Mouse (Mus musculus) intestine, embryonic 15.5 days (tissue): ENCODE data around the gene Bach2. TPM values are rescaled to one million over a fixed set of nuclear protein-coding genes. Genes with fewer than 3 reads are reported as not detected.

Source experiments
- ATAC-seq: fragments of 200-750 bp; cut with Nextera tagmentation; 2 replicates; pipeline ENCODE4 v1.8.0; 2017; ENCODE audit warnings: moderate TSS enrichment, moderate library complexity
- H3K27ac ChIP-seq: fragments of 300-500 bp; sonication (generic); 2 replicates; pipeline ENCODE4 v1.5.1; 2015; ENCODE audit warnings: mild to moderate bottlenecking, inconsistent platforms
- H3K27me3 ChIP-seq: fragments of 300-500 bp; sonication (generic); replicated peaks from 2 replicates; pipeline ENCODE4 v1.6.1; 2015; ENCODE audit warnings: inconsistent platforms
- H3K36me3 ChIP-seq: fragments of 300-500 bp; sonication (generic); 2 replicates; pipeline ENCODE4 v1.6.1; 2015; ENCODE audit warnings: inconsistent platforms
- H3K4me1 ChIP-seq: fragments of 300-500 bp; sonication (generic); replicated peaks from 2 replicates; pipeline ENCODE4 v1.6.1; 2015; ENCODE audit warnings: inconsistent platforms
- H3K4me2 ChIP-seq: fragments of 300-500 bp; sonication (generic); replicated peaks from 2 replicates; pipeline ENCODE4 v1.6.1; 2015; ENCODE audit warnings: mild to moderate bottlenecking, inconsistent platforms
- H3K4me3 ChIP-seq: fragments of 300-500 bp; sonication (generic); replicated peaks from 2 replicates; pipeline ENCODE4 v1.5.1; 2015; ENCODE audit warnings: inconsistent platforms
- H3K9ac ChIP-seq: fragments of 300-500 bp; sonication (generic); 2 replicates; pipeline ENCODE4 v1.6.1; 2015; ENCODE audit warnings: inconsistent platforms
- H3K9me3 ChIP-seq: fragments of 300-500 bp; sonication (generic); 2 replicates; pipeline ENCODE4 v1.6.1; 2016; ENCODE audit warnings: inconsistent platforms
- WGBS: fragments of 180-500 bp; shearing (Covaris S2); methylation state at CpG from one replicate; pipeline ENCODE4 v1.1.7; 2015; 5-methylcytosine and 5-hydroxymethylcytosine counted together
- polyA plus RNA-seq: library from polyadenylated mRNA; unstranded; fragments of >200 nt; fragmentation: Nextera tagmentation; extraction: Ambion mirVana; gene quantifications from 2 replicates; pipeline ENCODE4 v1.2.1, GENCODE M21; 2015

Bach2 gene
- polyA plus RNA-seq, 1 experiment from 2014 or later = 4.7 TPM

DNA sequence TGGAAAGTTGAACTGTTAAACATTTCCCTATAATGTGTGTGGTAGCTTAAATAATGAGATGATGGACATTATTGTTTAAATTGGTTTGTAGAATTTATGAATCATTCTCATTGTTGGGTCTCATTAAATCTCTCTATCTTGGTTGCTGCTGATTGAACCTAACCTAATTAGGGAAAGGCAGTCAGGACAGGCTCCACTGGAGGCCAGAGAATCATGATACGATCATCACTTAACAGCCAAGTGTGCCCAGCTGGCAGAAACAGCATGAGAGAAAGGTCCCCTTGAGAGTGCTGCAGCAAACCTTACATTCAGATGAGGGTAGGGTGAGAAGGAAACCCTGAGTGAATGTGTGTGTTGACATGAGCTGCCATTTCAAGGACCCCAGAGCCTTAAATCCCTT is 155.3 kb downstream of the Bach2 start:
- no peaks in the 10 kb centered on the region for H3K36me3 ChIP-seq
- WGBS = 76% methylated on average over 1 of the region's 1 CpGs
- no peaks in the 10 kb centered on the region for H3K9me3 ChIP-seq
- H3K27ac ChIP-seq = no peak overlapping the region
- ATAC-seq = no peak
- peaks cover 1% of the 10 kb centered on the region; the same call in 1 of the 2 replicates for H3K4me1 ChIP-seq
- H3K4me3 ChIP-seq = no peak overlapping the region
- H3K4me2 ChIP-seq = no peak overlapping the region
- no peak overlapping the region for H3K9ac ChIP-seq
- no peaks in the 10 kb centered on the region for H3K27me3 ChIP-seq

- no peak for ATAC-seq
- Histone ChIP-seq H3K27ac (no peak overlapping the region), H3K4me2 (no peak overlapping the region), H3K36me3 (no peaks in the 10 kb centered on the region), H3K27me3 (no peaks in the 10 kb centered on the region), H3K4me1 (no peaks in the 10 kb centered on the region), H3K9me3 (no peaks in the 10 kb centered on the region), H3K4me3 (no peak overlapping the region), H3K9ac (no peak overlapping the region)
- WGBS = 83% methylated on average over 2 of the region's 2 CpGs
Measured at GRCm38 (mm10) chr4:32394850-32395249, 156.2 kb downstream of the Bach2 start.

DNA sequence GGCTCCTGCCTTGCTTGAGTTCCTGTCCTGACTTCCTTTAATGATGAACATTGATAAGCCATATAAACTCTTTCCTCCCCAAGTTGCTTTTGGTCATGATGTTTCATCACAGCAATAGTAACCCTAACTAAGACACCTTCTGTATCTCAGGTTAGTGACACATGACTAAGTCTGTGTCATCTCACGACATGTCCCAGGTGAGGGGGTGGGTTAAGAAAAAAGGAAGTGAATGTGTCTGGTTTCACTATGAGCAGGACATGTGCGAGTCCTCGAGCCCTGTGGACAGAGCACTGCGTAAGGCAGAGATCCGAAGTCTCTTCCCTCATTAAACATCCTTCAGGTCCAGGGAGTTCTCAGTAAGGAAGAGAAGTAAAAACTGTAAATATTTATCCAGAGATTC is 162.9 kb downstream of the Bach2 start:
- H3K27me3 ChIP-seq = no peaks in the 10 kb centered on the region
- no peaks in the 10 kb centered on the region for H3K9me3 ChIP-seq
- no peak for ATAC-seq
- H3K4me2 ChIP-seq = no peak overlapping the region
- no peak overlapping the region for H3K27ac ChIP-seq
- H3K4me3 ChIP-seq = no peak overlapping the region
- H3K9ac ChIP-seq = no peak overlapping the region
- 61% methylated on average over 5 of the region's 5 CpGs for WGBS
- no peaks in the 10 kb centered on the region for H3K36me3 ChIP-seq
- H3K4me1 ChIP-seq = 0 out of 2 replicates have a peak, but pooled peaks cover 3% of the 10 kb centered on the region

- Histone ChIP-seq H3K4me3 (no peak overlapping the region), H3K36me3 (no peaks in the 10 kb centered on the region), H3K4me2 (no peak overlapping the region), H3K27me3 (no peaks in the 10 kb centered on the region), H3K9ac (no peak overlapping the region), H3K27ac (no peak overlapping the region), H3K4me1 (0 out of 2 replicates have a peak, but pooled peaks cover 3% of the 10 kb centered on the region), H3K9me3 (no peaks in the 10 kb centered on the region)
- ATAC-seq = no peak
- WGBS = 87% methylated on average over 5 of the region's 5 CpGs
Measured at GRCm38 (mm10) chr4:32403506-32403905, 164.9 kb downstream of the Bach2 start.

DNA sequence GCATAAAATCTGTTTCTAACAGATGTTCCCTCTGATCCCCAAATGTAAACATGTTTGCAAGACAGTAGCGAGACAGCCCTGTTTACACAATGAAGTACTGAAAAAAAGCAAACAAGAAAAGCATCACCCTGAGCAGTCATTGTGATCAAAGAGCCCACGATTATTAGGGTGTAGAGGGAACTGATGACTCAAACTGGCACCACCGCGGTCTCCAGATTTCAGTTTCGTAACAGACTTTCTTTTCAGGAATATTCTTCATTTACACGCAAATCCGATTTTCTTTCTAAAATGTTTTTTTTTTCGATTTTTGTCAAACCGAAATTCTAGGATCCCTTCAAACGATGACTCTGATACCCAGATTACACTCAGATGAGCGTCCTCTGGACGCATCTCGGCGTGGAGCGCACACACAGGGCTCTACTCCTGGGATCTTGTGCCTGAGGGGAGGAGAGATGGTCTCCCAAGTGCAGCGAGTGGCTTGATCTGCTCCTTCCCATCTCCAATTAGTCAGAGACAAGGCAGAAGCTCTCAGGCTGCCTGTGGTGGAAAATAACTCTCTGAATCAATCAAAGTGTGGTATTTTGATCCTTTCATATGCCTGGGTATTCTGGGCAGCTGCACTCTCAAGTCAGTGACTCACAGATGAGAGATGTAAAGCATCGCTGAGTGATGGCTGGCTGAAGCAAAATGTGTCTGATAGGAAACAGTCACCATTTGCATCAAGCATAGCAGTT is 166.7 kb downstream of the Bach2 start:
- no peaks in the 10 kb centered on the region for H3K27me3 ChIP-seq
- no peak overlapping the region for H3K4me3 ChIP-seq
- H3K4me1 ChIP-seq = 0 out of 2 replicates have a peak, but pooled peaks cover 3% of the 10 kb centered on the region
- no peaks in the 10 kb centered on the region for H3K9me3 ChIP-seq
- H3K36me3 ChIP-seq = no peaks in the 10 kb centered on the region
- no peak overlapping the region for H3K27ac ChIP-seq
- no peak overlapping the region for H3K4me2 ChIP-seq
- no peak for ATAC-seq
- 74% methylated on average over 17 of the region's 17 CpGs for WGBS
- H3K9ac ChIP-seq = no peak overlapping the region

- whole genome bisulfite sequencing = 75% methylated on average over 3 of the region's 3 CpGs
- Histone ChIP-seq H3K9ac (no peak overlapping the region), H3K4me1 (0 out of 2 replicates have a peak, but pooled peaks cover 3% of the 10 kb centered on the region), H3K27me3 (no peaks in the 10 kb centered on the region), H3K9me3 (no peaks in the 10 kb centered on the region), H3K36me3 (no peaks in the 10 kb centered on the region), H3K27ac (no peak overlapping the region), H3K4me2 (no peak overlapping the region), H3K4me3 (no peak overlapping the region)
- ATAC-seq = no peak
Measured at GRCm38 (mm10) chr4:32405985-32406384, 167.4 kb downstream of the Bach2 start.

- 93% methylated on average over 8 of the region's 8 CpGs for WGBS
- ATAC-seq = no peak
- Histone ChIP-seq H3K4me3 (no peak overlapping the region), H3K27me3 (no peaks in the 10 kb centered on the region), H3K9ac (no peak overlapping the region), H3K27ac (no peak overlapping the region), H3K36me3 (no peaks in the 10 kb centered on the region), H3K4me2 (no peak overlapping the region), H3K9me3 (no peaks in the 10 kb centered on the region), H3K4me1 (0 out of 2 replicates have a peak, but pooled peaks cover 3% of the 10 kb centered on the region)
Measured at GRCm38 (mm10) chr4:32408535-32408934, 169.9 kb downstream of the Bach2 start.

DNA sequence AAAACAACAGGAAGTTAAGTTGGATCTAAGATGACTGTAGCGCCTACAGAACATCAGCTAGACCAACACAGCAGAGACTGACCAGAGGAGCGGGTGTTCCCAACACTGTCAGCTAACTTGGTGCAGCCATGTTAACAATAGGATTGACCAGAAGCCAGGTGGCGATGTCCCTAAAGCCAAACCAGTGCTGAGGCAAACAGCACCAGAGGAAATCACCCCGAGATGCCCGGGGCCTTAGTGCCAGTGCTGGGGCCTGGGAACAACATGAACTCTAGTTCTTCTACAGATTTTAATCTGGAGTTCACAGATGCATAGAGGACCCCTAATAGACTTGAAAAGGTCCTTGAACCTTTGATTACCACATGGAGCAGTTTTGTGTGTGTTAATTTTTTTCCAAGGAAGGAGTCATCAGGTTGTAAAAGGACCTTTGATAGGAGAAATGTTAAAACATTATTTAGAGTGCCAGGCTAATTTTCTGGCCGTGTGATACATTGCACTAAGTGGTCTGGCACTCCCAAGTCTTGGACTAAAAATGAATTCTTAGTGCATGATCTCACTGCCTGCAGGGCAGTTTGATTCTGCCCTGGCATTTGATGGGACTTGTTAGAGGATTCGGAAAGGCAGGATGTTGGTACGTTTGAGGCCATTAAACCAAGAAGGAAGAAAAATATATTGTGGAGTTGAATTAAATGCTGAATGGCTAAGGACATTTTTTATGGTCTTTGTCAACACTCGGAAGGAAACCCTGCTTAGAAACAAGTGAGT is 170.7 kb downstream of the Bach2 start:
- no peaks in the 10 kb centered on the region for H3K27me3 ChIP-seq
- ATAC-seq = no peak
- H3K9me3 ChIP-seq = no peaks in the 10 kb centered on the region
- no peaks in the 10 kb centered on the region for H3K36me3 ChIP-seq
- H3K4me3 ChIP-seq = no peak overlapping the region
- H3K4me2 ChIP-seq = no peak overlapping the region
- H3K4me1 ChIP-seq = 0 out of 2 replicates have a peak, but pooled peaks cover 2% of the 10 kb centered on the region
- H3K9ac ChIP-seq = no peak overlapping the region
- WGBS = 78% methylated on average over 9 of the region's 9 CpGs
- H3K27ac ChIP-seq = no peak overlapping the region

- Histone ChIP-seq H3K36me3 (no peaks in the 10 kb centered on the region), H3K9me3 (no peaks in the 10 kb centered on the region), H3K27me3 (no peaks in the 10 kb centered on the region), H3K27ac (no peak overlapping the region), H3K9ac (no peak overlapping the region), H3K4me1 (no peaks in the 10 kb centered on the region), H3K4me2 (no peak overlapping the region), H3K4me3 (no peak overlapping the region)
- 62% methylated on average over 7 of the region's 7 CpGs for WGBS
- no peak for ATAC-seq
Measured at GRCm38 (mm10) chr4:32413063-32413462, 174.5 kb downstream of the Bach2 start.

DNA sequence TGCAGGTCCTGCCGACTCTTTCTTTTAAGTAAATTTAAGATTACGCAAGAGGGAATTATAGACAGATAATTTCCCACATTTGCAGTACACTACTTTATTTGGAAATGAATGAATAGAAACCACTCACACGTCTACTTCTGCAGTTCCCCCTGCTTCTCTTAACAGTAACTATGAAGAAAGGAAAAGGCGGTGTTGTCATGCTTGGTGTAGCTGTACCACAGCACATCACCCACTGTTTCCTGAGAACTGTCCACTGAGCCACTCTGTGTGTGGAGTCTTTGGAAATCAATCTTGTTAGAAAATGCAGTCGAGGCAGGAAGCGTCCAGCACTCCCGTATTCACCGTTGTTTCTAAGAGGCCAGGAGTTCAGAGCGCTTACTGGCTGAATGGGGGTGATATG is 174.9 kb downstream of the Bach2 start:
- no peak overlapping the region for H3K4me2 ChIP-seq
- H3K27me3 ChIP-seq = no peaks in the 10 kb centered on the region
- no peak overlapping the region for H3K4me3 ChIP-seq
- no peaks in the 10 kb centered on the region for H3K36me3 ChIP-seq
- no peaks in the 10 kb centered on the region for H3K9me3 ChIP-seq
- whole genome bisulfite sequencing = 71% methylated on average over 9 of the region's 9 CpGs
- no peak for ATAC-seq
- no peak overlapping the region for H3K27ac ChIP-seq
- H3K4me1 ChIP-seq = no peaks in the 10 kb centered on the region
- H3K9ac ChIP-seq = no peak overlapping the region

DNA sequence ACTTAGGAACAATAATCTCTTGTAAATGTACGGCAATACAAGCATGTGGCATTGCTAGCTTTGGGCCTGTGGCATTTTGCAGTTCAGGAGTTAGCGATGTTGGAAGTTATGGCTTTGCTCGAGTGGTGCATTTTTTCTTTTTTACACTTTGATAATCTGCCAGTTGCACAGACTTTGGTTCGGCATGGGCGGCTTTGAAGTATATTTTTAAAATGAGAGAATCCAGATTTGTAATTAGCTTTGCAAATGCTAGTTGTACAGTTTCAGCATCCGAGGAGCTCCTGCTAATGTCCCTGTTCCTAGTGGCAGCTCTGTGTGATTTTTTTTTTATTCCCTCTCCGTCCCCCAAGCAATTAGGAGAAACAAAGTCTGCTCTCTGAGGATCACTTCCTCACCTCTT is 176.4 kb downstream of the Bach2 start:
- Histone ChIP-seq H3K4me3 (no peak overlapping the region), H3K36me3 (no peaks in the 10 kb centered on the region), H3K27me3 (no peaks in the 10 kb centered on the region), H3K27ac (no peak overlapping the region), H3K9ac (no peak overlapping the region), H3K9me3 (no peaks in the 10 kb centered on the region), H3K4me1 (no peaks in the 10 kb centered on the region), H3K4me2 (no peak overlapping the region)
- no peak for ATAC-seq
- WGBS = 83% methylated on average over 7 of the region's 7 CpGs

- no peak for ATAC-seq
- Histone ChIP-seq H3K36me3 (no peaks in the 10 kb centered on the region), H3K27me3 (no peaks in the 10 kb centered on the region), H3K27ac (no peak overlapping the region), H3K9me3 (no peaks in the 10 kb centered on the region), H3K4me1 (no peaks in the 10 kb centered on the region), H3K4me2 (no peak overlapping the region), H3K9ac (no peak overlapping the region), H3K4me3 (no peak overlapping the region)
- WGBS = 85% methylated on average over 8 of the region's 8 CpGs
Measured at GRCm38 (mm10) chr4:32417939-32418338, 179.3 kb downstream of the Bach2 start.
